Mouse (Mus musculus): ENCODE results near the gene Fam25c.
"Not testable (repeated sequence)": the region's sequence is repeated elsewhere in the genome, so short reads cannot be mapped to it uniquely, and the experiment has no call there.

The Fam25c gene

DNA sequence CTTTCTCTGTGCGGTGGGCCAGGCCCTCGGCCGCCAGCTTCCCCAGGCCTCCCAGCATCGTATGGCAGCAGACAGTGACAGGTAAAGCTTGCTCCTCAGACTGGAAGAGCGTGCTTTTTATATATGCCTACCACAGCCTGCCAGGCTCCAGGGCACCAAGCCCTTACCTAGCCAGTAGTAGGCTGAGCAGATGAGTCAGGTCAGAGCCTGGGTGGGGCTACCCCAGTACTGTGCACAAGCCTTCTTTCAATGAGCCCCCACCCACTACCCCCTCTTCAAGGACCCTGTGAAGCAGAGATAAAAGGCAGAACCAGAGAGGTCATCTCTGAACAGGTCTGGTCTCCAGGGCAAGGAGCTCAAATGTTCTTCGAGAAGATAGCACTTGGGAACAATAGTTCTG is at the start of gene Fam25c:
Gene Fam25c, minus strand, starts transcription at position 133 of the 400 bp plus-strand sequence.
- no peak for DNase-seq (ENCODE audit: low spot score in 2 of 2)

DNA sequence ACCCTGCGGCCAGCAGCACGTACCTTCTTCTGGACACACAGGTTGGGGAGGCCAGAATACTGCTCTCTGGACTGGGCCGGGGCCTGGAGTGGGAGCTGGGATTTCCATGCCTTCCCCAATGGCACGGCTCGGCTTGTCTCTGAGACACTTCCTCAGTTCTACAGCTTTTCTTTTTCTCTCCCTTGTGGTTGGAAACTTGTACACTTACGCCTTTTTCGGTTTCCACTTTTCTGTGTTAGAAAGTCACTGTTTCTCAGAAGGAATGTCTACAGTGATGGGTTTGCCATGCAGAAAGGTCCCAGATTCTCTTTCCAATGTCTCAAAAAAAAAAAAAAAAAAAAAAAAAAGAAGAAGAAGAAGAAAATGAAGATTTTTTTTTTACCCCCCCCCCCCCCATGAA is 48.2 kb upstream of the Fam25c start:
- DNase-seq (ENCODE audit: low spot score in 2 of 2) = no peak

DNA sequence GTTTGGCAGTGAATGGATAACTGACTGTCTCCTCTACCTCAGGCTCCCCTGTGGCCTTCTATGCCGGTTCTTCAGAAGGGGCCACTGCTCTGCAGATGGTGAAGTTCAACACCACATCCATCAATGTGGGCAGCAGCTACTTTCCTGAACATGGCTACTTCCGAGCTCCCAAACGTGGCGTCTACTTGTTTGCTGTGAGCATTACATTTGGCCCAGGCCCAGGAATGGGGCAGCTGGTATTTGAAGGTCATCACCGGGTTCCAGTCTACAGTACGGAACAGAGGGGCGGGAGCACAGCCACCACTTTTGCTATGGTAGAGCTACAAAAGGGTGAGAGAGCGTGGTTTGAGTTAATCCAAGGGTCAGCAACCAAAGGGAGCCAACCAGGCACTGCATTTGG is 47.6 kb upstream of the Fam25c start:
- no peak for DNase-seq (ENCODE audit: low spot score in 2 of 2)

DNA sequence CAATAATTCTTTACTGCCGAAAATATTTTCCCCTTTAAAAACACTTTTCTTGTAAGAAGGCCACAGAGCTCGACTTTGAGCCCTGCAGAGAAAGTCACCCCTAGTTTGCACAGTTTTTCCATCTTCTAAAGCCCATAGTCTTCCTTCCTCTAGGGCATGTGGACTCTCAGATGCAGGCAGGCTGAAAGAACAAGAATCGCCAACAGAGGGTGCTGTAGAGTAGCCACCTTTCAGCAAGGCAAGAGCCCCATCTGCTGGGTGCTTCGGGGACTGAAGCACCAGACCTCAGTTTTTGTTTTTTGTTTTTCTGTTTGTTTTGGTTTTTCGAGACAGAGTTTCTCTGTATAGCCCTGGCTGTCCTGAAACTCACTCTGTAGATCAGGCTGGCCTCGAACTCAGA is 45.9 kb upstream of the Fam25c start:
- DNase-seq (ENCODE audit: low spot score in 2 of 2) = peak; percentile 77

DNA sequence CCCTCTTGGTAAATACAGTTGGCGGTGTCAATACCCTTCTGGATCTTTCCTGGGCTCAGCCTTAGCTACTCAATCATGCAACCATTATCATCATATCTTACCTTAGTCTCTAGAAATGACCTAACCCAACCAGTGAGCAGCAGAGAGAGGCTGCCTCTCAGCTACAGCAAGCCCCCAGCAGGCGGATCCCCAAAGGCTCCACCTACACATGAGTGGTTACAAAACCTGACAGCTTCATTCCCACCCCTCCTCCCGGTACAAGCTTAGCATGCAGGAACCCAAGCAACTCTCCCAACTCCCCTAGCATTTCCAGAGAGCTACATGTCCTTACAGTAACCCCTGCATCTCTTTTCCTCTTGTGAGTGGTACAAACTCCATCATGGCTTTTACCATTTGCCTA is 44.8 kb upstream of the Fam25c start:
- DNase-seq (ENCODE audit: low spot score in 2 of 2) = no peak

GRCm38 (mm10) chr14:34399301-34399700 is 44.1 kb upstream of the Fam25c start:
- DNase-seq (ENCODE audit: low spot score in 2 of 2) = no peak

GRCm38 (mm10) chr14:34398901-34399300 is 43.7 kb upstream of the Fam25c start:
- no peak for DNase-seq (ENCODE audit: low spot score in 2 of 2)

GRCm38 (mm10) chr14:34397871-34398270 is 42.6 kb upstream of the Fam25c start:
- no peak for DNase-seq (ENCODE audit: low spot score in 2 of 2)

DNA sequence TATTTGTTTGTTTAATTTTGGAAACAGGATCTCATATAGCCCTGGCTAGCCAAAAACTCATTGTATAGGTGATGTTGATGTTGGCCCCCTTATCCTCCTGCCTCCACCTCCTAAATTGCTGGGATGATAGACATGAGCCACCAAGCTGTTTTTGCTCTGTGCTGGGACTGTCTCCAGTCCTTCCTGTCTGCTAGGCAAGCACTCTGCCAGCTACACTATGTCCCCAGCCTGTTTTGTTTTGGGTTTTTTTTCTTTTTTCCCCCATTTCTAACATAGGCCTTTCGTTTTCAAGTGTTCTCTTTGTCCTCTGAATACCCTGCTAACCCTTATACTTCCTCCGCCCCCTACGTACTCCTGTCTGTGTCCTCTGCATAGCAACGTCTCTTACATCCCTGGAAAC is 38.1 kb upstream of the Fam25c start:
- no peak for DNase-seq (ENCODE audit: low spot score in 2 of 2)

- no peak for DNase-seq (ENCODE audit: low spot score in 2 of 2)
These were observed 27.9 kb upstream of the Fam25c start for GRCm38 (mm10) chr14:34382921-34383704.

- DNase-seq (ENCODE audit: low spot score in 2 of 2) = no peak
These were observed 23.5 kb upstream of the Fam25c start for GRCm38 (mm10) chr14:34378560-34379331.

- no peak for DNase-seq (ENCODE audit: low spot score in 2 of 2)
These were observed 21.9 kb upstream of the Fam25c start for GRCm38 (mm10) chr14:34377121-34377520.

DNA sequence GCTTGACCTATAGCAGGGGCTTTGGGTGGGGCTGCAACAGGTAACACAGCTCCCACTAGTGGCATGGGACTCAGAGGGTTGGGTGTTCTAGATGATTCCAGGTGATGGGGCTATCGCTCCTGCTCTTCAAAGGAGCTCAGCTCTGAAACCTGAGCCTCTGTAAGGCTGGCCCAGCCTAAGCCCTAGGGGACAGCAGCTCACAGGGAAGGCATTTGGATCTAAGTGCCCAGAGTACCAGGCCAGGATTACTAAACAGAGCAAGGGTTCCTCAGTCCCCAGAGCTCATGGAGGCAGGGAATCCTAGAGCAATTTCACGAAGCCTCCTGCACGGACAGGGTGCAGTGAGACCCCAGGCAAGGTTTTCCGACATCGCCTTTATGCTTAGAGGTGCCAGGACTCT is 20.7 kb upstream of the Fam25c start:
- no peak for DNase-seq (ENCODE audit: low spot score in 2 of 2)

- DNase-seq (ENCODE audit: low spot score in 2 of 2) = no peak
These were observed 20.2 kb upstream of the Fam25c start, which contains the start of gene Mmrn2 for GRCm38 (mm10) chr14:34375415-34375904. Gene Mmrn2 (plus strand): TSS chr14:34375465.

- DNase-seq (ENCODE audit: low spot score in 2 of 2) = no peak
These were observed 19.3 kb upstream of the Fam25c start, which contains the start of gene Sncg for GRCm38 (mm10) chr14:34374577-34374976. Gene Sncg (minus strand): TSS chr14:34374789.

DNA sequence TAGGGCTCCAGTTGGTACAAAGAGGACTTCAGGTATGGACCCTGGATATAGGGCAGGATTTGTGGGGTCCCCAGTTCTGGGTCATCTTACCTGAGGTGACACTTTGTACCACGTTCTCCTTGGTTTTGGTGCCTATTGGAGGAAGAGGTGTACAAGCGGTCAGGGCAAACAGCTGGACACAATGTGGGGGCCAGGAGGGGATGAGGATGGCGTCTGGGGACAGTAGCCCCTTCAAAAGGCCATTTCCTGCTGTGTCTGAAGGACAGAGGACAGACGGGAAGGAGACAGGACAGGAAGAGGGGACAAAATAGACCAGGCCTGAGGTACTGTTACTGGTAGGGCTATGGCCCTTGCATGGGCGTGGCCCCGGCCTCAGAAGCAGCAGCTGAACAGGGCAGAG is 18.3 kb upstream of the Fam25c start:
- no peak for DNase-seq (ENCODE audit: low spot score in 2 of 2)

- DNase-seq (ENCODE audit: low spot score in 2 of 2) = peak; percentile 31 to 62
These were observed 17.4 kb upstream of the Fam25c start for GRCm38 (mm10) chr14:34372646-34373045.

- DNase-seq (ENCODE audit: low spot score in 2 of 2) = no peak
These were observed 16.5 kb upstream of the Fam25c start for GRCm38 (mm10) chr14:34371763-34372162.

GRCm38 (mm10) chr14:34370921-34371320 is 15.7 kb upstream of the Fam25c start:
- DNase-seq (ENCODE audit: low spot score in 2 of 2) = no peak

- no peak for DNase-seq (ENCODE audit: low spot score in 2 of 2)
These were observed 15.0 kb upstream of the Fam25c start for GRCm38 (mm10) chr14:34370203-34370602.

GRCm38 (mm10) chr14:34365147-34365507 is 9.9 kb upstream of the Fam25c start:
- no peak for DNase-seq (ENCODE audit: low spot score in 2 of 2)

- DNase-seq (ENCODE audit: low spot score in 2 of 2) = not testable (repeated sequence)
These were observed 9.3 kb upstream of the Fam25c start for GRCm38 (mm10) chr14:34364254-34365146.

All from right cerebral cortex, adult 2 months (tissue).